Mouse (Mus musculus) mature B cell (primary cell): Measurements from ENCODE around the gene Cdkn1a.

Experiments used
- in situ Hi-C: fragments of 300-500 bp; cut with MboI; formaldehyde crosslinking; loops from 2 replicates; pipeline ENCODE4 v1.14.3; 2019

The Cdkn1a gene

DNA sequence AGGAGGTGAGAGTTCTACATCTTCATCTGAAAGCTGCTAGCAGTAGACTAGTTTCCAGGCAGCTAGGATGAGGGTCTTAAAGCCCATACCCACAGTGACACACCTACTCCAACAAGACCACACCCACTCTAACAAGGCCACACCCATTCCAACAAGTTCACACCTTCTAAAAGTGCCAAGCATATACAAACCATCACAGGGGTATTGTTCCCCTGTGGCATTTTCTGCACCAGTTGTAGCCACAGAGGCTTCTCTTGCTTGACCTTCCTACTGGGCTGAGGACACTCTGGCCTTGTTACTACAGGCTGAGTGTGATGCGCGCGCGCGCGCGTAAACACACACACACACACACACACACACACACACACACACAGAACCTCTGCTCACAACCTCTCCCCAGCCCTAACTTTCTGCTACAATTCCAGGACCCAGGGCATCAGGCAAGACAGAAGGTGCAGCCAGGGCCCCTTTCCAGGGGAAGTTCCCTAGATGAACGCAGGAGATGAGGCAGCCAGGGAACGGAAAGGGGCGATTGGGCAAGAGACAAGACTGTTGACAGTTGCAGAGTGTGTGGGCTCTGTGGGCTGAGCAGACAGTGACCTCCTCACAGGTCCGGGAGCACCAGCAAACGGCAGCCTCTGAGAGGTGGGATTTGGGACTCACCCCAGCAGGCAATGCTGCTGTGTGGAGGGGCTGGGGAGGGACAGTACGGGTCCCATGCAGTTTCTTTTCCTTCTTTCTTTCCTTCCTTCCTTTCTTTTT, 23.0 kb downstream of the Cdkn1a start, which contains the start of gene Rab44:
Gene Rab44 (plus strand): TSS at position 555 of the 762 bp plus-strand sequence.
- in situ Hi-C loops: no loop called here

DNA sequence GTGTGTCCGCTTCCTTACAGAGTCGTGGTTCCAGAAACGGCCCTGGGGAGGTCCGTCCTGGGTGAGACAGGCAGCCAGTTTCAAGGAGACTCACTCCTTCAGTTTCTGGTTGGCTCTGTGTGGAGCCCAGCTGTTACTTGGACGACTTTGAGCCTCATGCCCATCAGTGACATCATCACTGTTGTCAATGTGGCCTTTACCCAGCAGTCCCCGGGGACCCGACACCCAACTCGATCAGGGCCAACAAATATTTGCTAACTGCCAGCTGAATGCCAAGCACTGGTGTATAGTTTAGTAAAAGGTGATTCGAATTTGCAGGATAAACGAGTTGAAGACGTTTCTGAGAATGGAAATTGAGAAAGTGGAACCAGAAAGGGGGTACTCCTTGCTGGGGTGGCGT, 25.2 kb downstream of the Cdkn1a start:
- in situ Hi-C loops: no loop called here

DNA sequence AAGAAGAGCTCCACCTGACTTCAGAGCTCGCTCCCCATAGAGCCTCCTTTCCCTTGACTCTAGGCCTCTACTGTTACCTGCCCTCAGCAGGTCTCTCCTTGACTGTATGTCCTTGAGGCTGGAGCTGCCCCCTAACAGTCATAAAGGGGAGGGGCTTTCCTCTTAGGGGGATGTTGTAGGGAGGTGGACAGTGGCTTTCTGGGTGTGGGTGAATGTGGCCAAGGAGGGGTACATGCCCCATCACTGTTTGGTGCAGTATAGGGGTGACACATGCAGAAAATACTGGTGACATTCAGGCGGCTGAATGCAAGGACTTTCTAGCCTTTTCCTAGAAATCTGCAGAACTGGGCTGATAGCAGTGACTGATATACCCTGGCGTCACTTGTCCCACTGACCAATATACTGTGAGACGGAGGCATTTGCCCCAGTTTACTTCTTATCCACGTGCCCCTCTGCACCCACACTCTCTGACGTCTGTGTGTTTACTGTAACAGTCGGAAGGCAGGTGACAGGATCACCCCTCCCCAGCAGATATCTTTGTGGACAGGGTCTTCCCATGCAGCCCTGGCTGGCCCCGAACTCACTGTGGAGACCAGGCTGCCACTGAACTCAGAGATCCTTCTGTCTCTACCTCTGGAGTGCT, 26.4 kb downstream of the Cdkn1a start:
- in situ Hi-C loops: no loop called here

DNA sequence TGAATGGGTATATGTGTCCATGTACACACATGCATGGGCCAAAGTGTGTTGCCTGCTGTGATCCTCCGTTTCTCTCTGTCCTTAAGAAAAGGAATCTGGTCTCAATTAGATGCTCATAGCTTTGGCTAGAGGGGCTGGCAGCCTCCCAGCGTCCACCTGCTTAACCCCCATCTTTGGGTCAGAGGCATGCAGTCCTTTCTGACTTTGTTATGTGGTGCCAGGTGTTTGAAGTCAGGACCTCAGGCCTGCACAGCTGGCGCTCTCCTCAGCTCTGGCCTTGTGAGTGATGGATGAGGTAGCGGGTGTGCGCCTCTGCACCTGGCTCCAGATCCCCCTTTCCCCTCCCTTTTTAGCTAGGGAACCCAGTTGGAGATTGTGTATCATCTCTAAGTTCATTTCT, 27.3 kb downstream of the Cdkn1a start:
- in situ Hi-C loops: no loop called here

DNA sequence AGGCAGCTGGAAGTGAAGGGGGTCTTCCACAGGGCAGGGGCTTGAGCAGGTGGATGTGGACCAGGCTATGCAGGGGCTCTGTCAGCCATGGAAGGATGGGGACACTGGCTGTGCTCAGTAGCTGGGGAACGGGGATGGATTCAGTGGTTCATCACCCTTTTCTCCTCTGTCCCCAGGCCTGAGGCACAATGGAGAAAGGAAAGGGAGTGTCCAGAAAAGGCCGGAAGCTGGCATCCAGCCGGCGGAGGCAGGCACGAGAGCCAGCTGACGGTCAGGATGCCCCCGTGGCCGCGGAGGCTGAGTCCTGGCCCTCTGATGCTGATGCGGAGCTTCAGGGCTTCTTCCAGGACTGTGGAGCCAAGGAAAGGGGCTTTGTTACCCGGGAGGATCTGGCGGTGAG, 29.9 kb downstream of the Cdkn1a start:
- in situ Hi-C loops: no loop called here

DNA sequence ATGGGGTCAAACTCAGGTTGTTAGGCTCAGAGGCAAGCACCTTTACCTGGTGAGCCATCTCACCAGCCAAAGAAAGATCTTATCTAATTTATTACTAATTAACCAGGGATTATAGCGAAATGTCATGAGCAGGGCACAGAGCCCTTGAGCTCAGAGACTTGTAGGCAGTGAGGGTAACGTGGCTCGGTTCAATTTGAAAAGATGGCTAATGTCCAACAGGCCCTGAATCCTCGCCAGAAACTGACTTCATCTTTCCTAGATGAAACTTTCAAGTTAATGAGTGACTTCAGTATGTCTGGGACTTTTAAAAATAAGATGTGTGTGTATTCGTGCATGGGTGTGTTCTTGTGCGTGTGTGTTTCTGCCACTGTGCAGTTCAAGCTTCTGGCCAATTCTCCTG, 32.0 kb downstream of the Cdkn1a start:
- in situ Hi-C loops: no loop called here

DNA sequence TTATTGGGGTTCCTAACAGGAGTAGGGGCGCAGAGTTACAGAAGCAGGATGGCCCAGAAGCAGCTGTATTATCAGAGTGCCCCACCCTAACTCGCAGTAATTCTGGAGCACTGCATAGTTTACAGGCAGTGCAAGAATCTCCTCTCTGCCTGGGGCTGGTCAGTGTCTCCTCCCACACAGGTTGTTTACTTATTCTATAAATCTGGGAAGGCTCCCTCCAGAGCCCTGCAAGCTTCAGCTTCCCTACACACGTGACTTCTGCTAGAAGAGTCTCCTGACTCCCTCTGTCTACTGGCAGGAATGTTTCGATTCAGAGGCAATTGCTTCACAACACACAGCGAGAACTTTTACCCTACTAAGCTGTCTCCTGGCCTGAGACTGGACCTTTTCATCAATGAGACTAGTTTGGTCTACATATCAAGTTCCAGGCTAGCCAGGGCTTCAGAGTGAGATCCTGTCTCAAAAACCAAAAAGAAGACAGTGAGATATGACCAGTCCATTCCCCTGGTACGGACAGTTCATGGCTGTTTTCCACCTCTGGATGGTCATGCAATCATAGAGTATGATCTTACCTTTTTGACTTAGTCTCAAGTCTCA, 32.9 kb downstream of the Cdkn1a start:
- in situ Hi-C loops: no loop called here

DNA sequence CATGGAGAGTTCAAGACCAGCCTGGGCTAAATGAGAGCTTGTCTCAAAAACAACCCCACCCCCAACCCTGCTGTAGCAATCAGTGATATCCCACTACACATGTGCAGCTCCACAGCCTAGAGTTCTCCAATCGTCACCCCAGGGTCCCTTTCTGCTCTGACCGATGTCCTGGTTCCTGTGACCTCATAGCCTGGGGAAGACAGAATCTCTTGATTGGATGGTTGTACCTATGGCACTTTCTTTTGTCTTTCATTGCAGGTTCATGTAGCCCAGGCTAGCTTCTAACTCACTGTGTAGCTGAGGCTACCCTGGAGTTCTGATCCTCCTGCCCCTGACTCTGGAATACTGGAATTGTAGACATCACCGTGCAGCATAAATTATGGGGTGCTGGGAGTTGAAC, 35.8 kb downstream of the Cdkn1a start:
- in situ Hi-C loops: no loop called here

DNA sequence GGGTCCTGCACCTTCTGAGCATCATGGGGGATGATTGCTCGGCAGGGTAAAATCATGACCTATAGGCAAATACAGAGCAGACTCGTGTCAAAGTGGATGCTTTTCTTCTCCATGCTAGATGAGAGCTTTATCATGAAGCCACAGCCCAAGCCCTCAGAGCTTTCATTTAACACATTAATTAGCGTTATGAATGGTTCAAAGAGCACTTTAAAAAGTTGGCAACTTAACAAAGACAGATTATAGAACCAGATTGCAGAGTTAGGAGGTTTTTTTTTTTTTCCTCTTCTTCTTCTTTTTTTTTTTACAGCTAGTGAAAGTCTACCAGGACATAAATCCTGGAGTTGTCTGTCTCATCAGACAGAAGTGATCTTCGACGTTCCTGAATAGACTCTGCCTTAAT, 38.6 kb downstream of the Cdkn1a start:
- in situ Hi-C loops: no loop called here

DNA sequence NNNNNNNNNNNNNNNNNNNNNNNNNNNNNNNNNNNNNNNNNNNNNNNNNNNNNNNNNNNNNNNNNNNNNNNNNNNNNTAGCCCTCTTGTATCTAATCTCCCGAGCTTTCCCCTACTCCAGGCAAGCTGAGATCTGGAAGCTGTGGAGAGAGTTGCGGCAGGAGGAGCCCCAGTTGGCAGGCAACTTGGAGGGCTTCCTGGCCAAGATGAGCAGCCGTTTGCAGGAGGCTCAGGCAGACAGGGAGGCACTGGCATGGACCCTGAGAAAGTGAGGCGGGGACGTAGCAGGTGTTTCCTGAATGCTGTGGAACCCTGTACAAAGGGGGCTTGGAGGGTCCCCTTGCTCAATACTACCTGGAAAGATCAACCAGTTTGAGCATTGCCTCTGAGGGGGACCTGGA, 44.3 kb downstream of the Cdkn1a start:
- in situ Hi-C loops: no loop called here

DNA sequence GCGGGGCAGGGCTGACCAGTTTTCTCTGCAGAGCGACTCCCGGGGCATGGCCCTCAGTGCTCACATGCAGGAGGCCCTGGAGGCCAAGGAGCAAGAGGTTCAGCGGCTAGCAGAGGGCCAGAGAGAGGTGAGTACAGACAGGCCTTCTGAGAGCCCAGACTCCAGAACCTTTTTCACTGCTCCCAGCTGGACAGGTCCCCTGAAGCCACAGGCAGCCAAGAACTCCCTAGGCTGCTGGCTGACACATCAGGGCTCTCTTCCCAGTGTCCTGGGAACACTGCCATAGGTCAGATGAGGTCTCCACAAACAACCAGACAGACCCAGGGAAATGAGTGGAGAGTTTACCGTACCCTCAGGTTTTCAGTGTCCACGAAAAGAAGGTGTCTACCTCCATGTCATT, 45.5 kb downstream of the Cdkn1a start:
- in situ Hi-C loops: no loop called here

DNA sequence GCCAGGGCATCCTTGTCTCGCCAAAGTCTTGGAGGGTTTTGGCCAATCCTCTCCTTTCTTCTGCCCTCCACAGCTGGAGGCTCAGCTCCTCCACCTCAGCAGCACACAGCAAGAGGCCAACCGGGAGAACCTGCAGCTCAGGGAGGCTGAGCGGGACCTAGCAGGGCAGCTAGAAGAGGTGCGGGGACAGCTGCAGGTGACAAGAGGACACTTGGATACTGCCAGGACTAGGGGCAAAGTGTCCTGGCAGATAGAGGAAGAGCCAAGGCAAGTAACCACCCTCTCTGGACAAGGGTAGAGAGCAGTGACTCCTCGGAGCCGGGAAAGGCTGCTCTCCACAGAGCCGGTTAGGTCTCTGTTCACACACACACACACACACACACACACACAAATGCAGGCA, 47.1 kb downstream of the Cdkn1a start:
- in situ Hi-C loops: no loop called here

DNA sequence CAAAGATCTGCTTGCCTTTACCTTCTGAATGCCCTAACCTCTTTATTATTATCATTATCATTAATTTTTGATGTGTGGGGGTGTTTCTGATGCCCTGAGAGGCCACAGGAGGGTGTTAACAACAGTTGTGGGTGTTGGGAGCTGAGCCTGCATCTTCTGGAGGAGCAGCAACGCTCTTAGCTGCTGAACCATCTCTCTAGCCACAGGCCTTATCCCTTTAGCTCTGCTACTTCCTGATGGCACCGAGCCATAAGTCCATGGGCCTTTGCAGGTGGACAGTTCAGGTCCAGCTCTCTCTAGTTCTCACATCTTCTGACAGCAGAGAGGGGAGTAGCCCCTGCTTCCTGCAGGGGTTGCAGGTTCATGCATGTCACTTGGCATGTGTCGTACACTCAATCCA, 50.8 kb downstream of the Cdkn1a start:
- in situ Hi-C loops: no loop called here

DNA sequence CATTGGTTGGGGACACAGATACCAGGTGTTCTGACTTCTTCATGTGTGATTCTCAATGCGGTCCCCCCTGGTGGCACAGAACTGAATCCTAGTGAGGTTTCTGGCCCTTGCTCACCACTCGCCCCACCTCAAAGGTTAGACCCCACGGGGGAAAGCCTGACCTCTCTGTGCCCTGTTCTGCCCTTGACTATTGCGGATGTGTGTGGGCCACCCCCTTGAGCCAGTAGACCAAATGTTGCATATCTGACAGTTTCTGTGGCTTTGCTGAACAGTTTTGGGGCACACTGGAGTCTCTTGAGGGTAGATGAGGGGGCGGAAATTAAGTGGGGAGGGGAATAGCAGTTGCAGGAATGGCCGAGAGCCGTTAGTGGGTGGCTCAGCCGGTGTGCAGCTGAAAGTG, 52.5 kb downstream of the Cdkn1a start:
- in situ Hi-C loops: no loop called here

DNA sequence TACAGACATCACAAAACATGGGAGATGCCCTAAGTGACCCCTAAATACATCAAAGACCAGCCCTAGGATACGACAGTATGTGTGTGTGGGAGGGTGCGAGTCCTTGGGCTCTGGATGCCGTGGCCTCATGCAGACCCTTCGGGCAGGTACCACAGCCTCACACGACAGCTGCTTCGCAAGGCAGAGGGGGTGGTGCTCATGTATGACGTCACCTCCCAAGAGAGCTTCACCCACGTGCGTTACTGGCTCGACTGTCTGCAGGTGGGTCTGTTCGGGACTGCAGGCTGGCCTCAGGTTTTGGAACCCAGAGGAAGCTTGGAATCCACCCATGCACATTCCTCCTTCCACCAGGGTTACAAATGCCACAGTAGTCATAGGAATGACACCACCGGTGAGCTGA, 54.3 kb downstream of the Cdkn1a start:
- in situ Hi-C loops: no loop called here

DNA sequence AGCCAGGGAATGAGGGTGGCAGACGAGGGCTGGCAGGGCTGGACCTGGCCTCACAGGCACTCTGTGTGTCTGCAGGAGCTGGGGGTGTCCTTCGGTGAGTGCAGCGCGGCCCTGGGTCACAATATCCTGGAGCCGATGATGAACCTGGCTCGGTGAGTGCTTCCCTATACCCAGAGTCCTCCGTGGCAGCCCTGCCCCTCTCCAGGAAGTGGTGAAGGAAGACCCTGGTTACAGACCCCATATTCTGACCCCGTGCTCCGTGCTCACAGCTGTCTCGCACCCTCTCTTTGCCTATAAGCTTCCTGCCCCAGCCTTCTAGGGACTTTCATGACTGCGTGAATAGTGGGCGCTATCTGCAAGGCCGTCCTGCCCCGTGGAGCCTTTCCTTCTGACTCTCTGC, 56.5 kb downstream of the Cdkn1a start:
- in situ Hi-C loops: no loop called here

DNA sequence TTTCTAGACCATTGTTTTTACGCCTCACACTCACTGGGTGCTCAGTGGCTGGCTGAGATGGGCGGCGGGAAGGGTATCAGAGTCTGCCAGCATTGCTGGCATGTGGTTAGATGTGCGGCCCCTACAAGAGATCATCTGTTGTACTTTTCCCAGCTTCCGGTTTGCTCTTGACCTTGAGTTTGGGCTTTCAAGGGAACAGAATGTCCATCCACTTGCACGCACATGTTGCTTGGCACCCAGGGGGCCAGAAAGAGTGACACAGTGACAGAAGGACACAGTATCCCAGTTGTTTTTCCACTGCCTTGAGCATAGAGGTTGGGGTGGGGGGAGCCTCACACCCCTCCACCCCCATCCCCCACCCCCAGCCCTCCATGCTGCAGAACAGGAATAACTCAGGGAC, 57.0 kb downstream of the Cdkn1a start:
- in situ Hi-C loops: no loop called here

DNA sequence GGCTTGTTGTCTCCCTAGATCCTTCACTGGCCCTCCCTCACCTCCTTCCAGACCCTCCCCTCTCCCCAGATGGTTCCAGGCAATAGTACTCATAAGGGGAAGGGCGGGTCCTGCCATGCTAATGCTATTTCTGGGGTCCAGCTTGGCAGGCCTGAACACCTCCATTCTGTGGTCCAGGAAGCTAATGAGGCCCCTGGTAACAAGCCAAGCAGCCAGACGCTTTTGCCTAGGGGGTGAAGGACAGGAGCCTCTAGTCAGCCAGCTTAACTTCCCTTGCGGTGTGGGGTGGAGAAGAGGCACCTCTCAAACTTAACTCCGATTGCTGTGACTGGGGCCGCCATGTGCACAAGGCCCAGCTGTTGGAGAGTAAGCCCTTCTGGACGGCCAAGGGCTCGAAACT, 59.0 kb downstream of the Cdkn1a start:
- in situ Hi-C loops: no loop called here
